Mouse (Mus musculus) limb, embryonic 12.5 days (tissue): Measurements from ENCODE around the gene Ddt. TPM values are rescaled to one million over a fixed set of nuclear protein-coding genes. Genes with fewer than 3 reads are reported as not detected.
A peak's percentile ranks its signal among the peaks of the same experiment; 100 is the strongest.

Experiments
- ATAC-seq: fragments of 200-750 bp; cut with Nextera tagmentation; 2 replicates; pipeline ENCODE4 v1.8.0; 2017; ENCODE audit warnings: low read depth, moderate TSS enrichment; ENCODE audit not compliant: insufficient number of reproducible peaks, insufficient read depth, low FRiP score, low TSS enrichment
- H3K27ac ChIP-seq: fragments of 300-500 bp; sonication (generic); 2 replicates; pipeline ENCODE4 v1.5.1; 2016; ENCODE audit warnings: mild to moderate bottlenecking, moderate library complexity
- H3K27me3 ChIP-seq: fragments of 300-500 bp; sonication (generic); 2 replicates; pipeline ENCODE4 v1.6.1; 2016; ENCODE audit warnings: mild to moderate bottlenecking, moderate library complexity
- H3K36me3 ChIP-seq: fragments of 300-500 bp; sonication (generic); 2 replicates; pipeline ENCODE4 v1.6.1; 2016; ENCODE audit warnings: mild to moderate bottlenecking, moderate library complexity
- H3K4me1 ChIP-seq: fragments of 300-500 bp; sonication (generic); replicated peaks from 2 replicates; pipeline ENCODE4 v1.6.1; 2016
- H3K4me2 ChIP-seq: fragments of 300-500 bp; sonication (generic); 2 replicates; pipeline ENCODE4 v1.6.1; 2016; ENCODE audit warnings: mild to moderate bottlenecking, moderate library complexity
- H3K4me3 ChIP-seq: fragments of 300-500 bp; sonication (generic); replicated peaks from 2 replicates; pipeline ENCODE4 v1.5.1; 2016; ENCODE audit warnings: mild to moderate bottlenecking
- H3K9ac ChIP-seq: fragments of 300-500 bp; sonication (generic); replicated peaks from 2 replicates; pipeline ENCODE4 v1.6.1; 2016; ENCODE audit warnings: mild to moderate bottlenecking, moderate library complexity
- H3K9me3 ChIP-seq: fragments of 300-500 bp; sonication (generic); 2 replicates; pipeline ENCODE4 v1.6.1; 2016; ENCODE audit warnings: mild to moderate bottlenecking, moderate library complexity
- WGBS: fragments of 180-500 bp; shearing (Covaris S2); methylation state at CpG from one replicate; pipeline ENCODE4 v1.1.7; 2016; 5-methylcytosine and 5-hydroxymethylcytosine counted together
- polyA plus RNA-seq: library from polyadenylated mRNA; unstranded; fragments of >200 nt; fragmentation: Nextera tagmentation; extraction: Ambion mirVana; gene quantifications from 2 replicates; pipeline ENCODE4 v1.2.1, GENCODE M21; 2016

Gene Ddt
- 104 and 112 TPM in 2 replicates for polyA plus RNA-seq

DNA sequence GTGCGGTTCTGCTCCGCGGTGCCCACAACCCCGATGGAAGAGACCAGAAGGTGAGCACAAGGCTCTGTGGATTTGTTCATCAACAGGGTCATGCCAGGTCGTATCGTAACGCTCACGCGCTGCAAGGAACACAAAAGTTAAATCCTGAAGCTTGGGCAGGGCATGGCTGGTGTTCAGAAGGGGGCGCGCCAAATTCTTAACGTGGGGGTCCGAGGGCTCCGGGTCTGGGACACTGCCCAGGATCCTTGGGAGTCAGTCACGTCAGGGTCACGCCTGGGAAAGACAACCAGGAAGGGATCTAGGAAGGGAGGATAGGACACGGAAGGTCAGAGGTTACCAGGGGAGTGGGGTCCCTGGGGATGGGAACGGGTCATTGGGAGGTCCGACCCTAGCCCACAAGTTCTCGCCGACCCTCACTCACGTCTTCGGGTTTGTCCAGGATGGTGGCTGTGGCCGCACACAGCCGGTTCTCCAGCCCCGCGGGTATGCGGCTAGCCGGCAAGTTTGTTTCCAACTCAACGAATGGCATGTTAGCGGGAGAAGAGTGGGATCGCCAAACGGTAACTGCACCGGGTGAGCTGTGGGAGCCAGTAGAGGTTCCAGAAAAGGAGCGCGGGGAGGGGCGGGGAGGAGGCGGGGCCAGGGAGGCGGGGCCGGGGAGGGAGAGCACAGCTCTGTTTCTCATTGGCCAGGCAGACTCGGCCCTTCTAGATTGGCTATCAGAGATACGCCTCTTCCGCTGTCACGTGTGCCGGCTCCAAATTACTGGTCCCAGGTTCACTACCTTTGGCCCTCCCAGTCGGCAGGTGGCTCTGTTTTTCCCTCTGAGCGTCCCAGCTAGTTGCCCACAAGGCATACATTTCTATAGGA, at the start of gene Ddt:
TSS of gene Ddt (minus strand) at position 620 of the 870 bp plus-strand sequence.
- H3K9ac ChIP-seq = peak within 1 kb of the TSS; percentile 70
- no peaks in the 10 kb centered on the region; the same call in 1 of the 2 replicates for H3K36me3 ChIP-seq
- no peaks in the 10 kb centered on the region for H3K9me3 ChIP-seq
- peak within 1 kb of the TSS; percentile 61 for H3K4me3 ChIP-seq
- peaks cover 12% of the 10 kb centered on the region; the same call in 1 of the 2 replicates for H3K27me3 ChIP-seq
- peak within 1 kb of the TSS; percentile 85 for H3K4me2 ChIP-seq
- ATAC-seq = peak; percentile 92
- WGBS = under 1% methylated on average over 47 of the region's 47 CpGs
- H3K4me1 ChIP-seq = peaks cover 7% of the 10 kb centered on the region; the same call in 1 of the 2 replicates
- H3K27ac ChIP-seq = 0 out of 2 replicates have a peak within 1 kb of the TSS, but pooled peaks have one; percentile 14

DNA sequence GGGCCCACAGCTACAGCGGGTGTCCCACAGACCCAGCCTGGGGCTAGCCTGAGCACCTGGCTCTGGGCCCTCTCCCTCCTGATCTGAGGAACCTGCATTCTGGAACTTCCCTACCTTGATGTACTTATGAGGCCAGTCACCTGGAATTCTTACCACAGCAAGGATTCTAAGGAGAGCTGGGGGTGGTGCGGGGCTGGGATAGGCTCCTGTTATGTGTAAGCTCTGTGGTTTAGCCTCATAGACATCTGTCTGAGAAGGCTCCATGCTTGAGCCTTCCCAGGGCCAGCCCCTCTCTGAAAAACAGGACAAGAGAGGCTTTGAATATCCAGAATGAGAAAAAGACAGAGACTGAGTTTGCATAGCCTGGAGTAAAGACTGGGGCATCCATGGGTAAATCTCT, 49.2 kb upstream of the Ddt start, which contains the start of gene Gstt4:
TSS of gene Gstt4 (minus strand) at position 101 of the 400 bp plus-strand sequence.
- H3K4me3 ChIP-seq = no peak within 1 kb of the TSS
- H3K27me3 ChIP-seq = no peaks in the 10 kb centered on the region
- H3K9ac ChIP-seq = no peak within 1 kb of the TSS
- no peaks in the 10 kb centered on the region for H3K4me1 ChIP-seq
- H3K36me3 ChIP-seq = no peaks in the 10 kb centered on the region
- no peak within 1 kb of the TSS for H3K27ac ChIP-seq
- whole genome bisulfite sequencing = 96% methylated on average over 2 of the region's 2 CpGs
- H3K9me3 ChIP-seq = no peaks in the 10 kb centered on the region
- H3K4me2 ChIP-seq = no peak within 1 kb of the TSS
- ATAC-seq = no peak

DNA sequence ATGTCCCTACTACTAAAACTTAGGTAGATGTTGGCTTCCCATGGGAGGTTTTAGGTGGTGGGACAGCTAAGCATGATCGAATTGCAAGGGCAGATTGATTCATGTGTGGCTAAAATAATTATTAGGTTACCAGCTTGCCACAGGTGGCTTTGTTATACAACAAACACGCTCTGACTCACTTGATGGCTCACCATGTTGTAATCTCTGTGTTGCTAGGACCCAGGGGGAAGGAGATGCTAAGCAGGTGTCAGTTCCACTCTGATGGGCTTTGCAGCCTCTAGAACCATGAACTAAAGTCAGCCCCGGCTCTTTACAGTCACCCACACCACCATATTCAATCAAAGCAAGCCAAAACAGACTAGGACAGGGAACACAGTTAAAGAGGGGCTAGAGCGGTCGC, 46.7 kb upstream of the Ddt start:
- Histone ChIP-seq H3K9ac (no peak overlapping the region), H3K27me3 (no peaks in the 10 kb centered on the region), H3K4me3 (no peak overlapping the region), H3K4me2 (no peak overlapping the region), H3K9me3 (no peaks in the 10 kb centered on the region), H3K27ac (no peak overlapping the region), H3K4me1 (no peaks in the 10 kb centered on the region), H3K36me3 (no peaks in the 10 kb centered on the region)
- ATAC-seq = no peak
- 82% methylated on average over 5 of the region's 5 CpGs for WGBS

DNA sequence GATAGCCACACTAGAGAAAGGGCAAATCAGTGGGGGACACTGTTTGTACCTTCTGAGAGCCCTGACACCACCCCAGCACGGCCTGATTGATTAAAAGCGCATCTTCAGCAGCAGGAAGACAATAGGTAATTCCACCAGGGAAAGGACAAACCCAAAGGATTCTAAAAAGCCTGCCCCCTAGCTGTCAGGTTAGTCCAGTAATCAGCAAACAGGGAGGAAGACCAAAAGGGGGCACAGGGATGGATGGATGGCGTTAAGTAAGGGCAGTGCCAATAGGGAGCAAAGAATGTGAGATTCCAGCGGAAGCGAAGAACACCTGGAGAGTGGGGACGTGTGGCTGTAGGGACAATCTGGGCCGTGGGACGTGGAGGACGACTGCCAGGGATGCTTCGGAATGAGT, 45.4 kb upstream of the Ddt start:
- Histone ChIP-seq H3K4me1 (no peaks in the 10 kb centered on the region), H3K9ac (no peak overlapping the region), H3K4me2 (no peak overlapping the region), H3K9me3 (no peaks in the 10 kb centered on the region), H3K27me3 (no peaks in the 10 kb centered on the region), H3K27ac (no peak overlapping the region), H3K36me3 (no peaks in the 10 kb centered on the region), H3K4me3 (no peak overlapping the region)
- 63% methylated on average over 10 of the region's 10 CpGs for WGBS
- no peak for ATAC-seq

DNA sequence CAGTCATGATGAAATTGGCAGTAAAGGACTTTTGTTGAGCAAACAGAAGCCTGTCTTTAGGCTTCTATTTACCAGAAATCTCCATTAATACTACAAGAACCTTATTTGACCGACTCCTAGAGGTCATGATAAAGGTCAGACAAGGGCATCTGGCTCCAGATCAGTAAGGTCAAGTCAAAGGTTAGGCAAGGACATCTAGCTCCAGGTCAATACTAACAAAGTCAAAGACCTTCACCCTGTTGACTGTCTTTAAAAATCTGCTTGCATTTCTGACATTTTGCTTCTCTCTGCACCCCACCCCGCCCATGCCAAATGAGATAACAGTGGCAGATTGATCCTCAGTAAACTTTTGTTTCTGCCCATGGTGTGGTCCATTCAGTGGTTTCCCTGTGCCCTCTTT, 31.0 kb upstream of the Ddt start:
- Histone ChIP-seq H3K9ac (no peak overlapping the region), H3K27me3 (peaks cover 4% of the 10 kb centered on the region; the same call in 1 of the 2 replicates), H3K4me3 (no peak overlapping the region), H3K4me1 (no peaks in the 10 kb centered on the region), H3K36me3 (no peaks in the 10 kb centered on the region), H3K4me2 (no peak overlapping the region), H3K27ac (no peak overlapping the region), H3K9me3 (0 out of 2 replicates have a peak, but pooled peaks cover 4% of the 10 kb centered on the region)
- WGBS = 60% methylated on average over 2 of the region's 2 CpGs
- no peak for ATAC-seq

DNA sequence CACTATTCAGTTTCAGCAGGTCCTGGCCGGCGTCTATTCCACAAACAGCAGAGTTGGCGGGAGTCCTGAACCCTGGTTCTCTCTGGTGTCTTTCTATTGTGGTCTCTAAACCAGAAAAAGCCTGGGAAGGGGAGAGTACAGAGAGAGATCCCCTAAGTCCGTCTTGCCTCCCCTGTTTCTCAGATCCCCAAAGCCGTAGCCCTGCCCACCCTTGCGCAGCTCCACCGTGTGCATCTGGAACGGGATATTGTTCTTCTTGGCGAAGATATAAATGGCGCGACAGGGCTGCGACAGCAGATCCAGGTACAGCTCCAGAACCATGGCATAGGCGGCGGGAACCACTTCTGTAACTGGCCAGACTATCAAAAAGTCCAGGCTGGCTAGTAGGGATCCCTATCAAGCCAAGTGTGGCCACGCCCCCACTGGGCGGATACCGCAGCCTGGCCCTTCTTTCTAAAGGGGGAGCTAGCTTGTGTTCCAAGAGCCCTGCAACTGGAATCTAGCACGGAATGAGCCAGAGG, 25.0 kb upstream of the Ddt start, which contains the start of gene Gstt1:
TSS of gene Gstt1 (minus strand) at position 409 of the 521 bp plus-strand sequence.
- H3K27ac ChIP-seq = no peak within 1 kb of the TSS
- 3% methylated on average over 18 of the region's 18 CpGs for WGBS
- no peaks in the 10 kb centered on the region for H3K36me3 ChIP-seq
- H3K9ac ChIP-seq = peak within 1 kb of the TSS; percentile 56
- H3K4me2 ChIP-seq = peak within 1 kb of the TSS; percentile 70
- no peak for ATAC-seq
- no peaks in the 10 kb centered on the region for H3K9me3 ChIP-seq
- H3K4me1 ChIP-seq = peaks cover 19% of the 10 kb centered on the region
- H3K4me3 ChIP-seq = peak within 1 kb of the TSS; percentile 44
- H3K27me3 ChIP-seq = peaks cover 12% of the 10 kb centered on the region

DNA sequence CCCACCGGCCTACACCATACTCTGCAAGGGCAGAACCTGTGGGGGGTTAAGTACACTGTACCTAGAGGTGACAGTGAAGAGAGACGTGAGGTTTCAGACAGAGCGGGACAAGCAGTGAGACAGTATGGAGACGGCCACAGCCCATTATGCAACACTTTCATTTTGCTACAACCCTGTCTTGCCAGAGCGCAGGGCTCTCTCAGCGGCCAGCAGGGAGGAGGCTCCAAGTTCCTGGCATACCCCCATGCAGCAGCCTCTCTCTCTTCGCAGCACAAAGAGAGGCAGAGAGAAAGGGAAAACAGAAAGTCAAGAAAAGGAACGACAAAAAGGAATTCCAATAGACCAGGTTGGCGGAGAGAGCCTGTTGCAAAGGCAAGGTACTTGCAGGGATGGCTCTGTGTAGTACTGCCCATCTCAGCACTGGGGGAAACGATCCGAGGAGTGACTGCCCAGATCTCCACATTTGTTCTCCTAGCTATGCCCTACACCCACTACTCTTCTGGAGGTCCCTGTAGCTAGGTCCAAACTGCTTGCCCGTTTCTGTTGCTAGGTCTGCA, 24.5 kb upstream of the Ddt start:
- Histone ChIP-seq H3K4me2 (peak overlapping the region; percentile 70), H3K36me3 (no peaks in the 10 kb centered on the region), H3K9me3 (no peaks in the 10 kb centered on the region), H3K27me3 (peaks cover 12% of the 10 kb centered on the region), H3K4me1 (peaks cover 19% of the 10 kb centered on the region), H3K4me3 (peak overlapping the region; percentile 44), H3K9ac (peak overlapping the region; percentile 56), H3K27ac (no peak overlapping the region)
- no peak for ATAC-seq
- 2% methylated on average over 12 of the region's 12 CpGs for WGBS

DNA sequence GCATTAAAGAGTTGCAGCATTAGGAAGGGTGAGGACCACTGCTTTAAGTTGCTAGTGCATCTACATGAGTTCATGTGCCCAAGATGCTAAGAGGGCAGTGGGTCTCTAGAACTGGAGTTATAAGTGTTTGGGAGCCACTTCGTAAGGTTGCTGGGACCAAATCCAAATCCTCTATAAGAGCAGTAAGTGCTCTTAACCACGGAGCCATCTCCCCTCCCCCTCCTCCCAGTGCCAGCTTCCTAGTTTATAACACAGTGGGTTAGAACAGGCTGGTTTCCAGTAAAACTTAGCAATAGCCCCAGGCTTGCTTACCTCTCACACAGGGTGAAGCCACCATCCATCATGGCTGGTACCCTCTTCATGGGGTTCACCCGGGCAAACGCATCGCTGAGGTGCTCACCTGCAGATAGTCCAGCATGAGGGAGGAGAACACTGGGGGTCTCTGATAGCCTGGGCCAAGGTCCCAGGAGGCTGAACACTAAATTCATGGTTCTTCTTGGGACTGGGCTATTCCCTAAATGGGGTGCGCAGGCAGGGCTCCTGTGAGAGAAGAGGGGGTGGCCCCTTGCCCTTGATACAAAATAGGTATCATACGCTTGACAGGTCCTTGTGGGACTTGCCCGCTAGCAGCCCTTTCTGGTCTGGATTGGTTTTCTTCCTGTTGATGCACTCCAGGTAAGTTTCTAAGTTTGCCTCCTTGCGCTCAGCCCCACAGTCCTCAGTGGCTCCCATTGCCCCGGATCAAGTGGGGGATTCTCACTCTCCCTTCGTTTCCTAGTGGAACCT, 23.7 kb upstream of the Ddt start:
- ATAC-seq = no peak
- Histone ChIP-seq H3K4me2 (peak overlapping the region; percentile 70), H3K27ac (no peak overlapping the region), H3K4me3 (peak overlapping the region; percentile 44), H3K9ac (peak overlapping the region; percentile 56), H3K4me1 (peaks cover 19% of the 10 kb centered on the region), H3K27me3 (peaks cover 12% of the 10 kb centered on the region), H3K9me3 (no peaks in the 10 kb centered on the region), H3K36me3 (no peaks in the 10 kb centered on the region)
- 41% methylated on average over 11 of the region's 11 CpGs for WGBS

DNA sequence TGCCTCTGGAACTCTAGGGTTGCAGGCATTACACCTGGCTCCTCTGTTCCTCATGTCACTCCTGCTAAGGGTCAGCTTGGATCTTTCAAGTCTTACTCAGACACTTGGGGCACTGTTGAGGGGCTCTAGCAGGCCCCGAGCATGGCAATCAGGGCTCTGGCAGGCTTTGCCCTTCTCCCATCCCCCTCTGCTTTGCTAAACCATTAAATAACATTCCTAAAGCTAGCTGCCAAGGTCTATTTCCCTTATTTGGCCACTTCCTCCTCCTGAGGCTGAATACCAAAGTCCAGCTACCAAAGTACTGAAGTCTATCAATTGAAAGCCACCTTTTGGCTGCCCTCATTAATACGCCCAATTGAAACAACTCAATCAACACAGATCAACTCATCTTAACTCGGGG, 21.7 kb upstream of the Ddt start:
- H3K9ac ChIP-seq = no peak overlapping the region
- no peak overlapping the region for H3K4me2 ChIP-seq
- no peak overlapping the region for H3K4me3 ChIP-seq
- no peaks in the 10 kb centered on the region for H3K9me3 ChIP-seq
- ATAC-seq = no peak
- H3K27ac ChIP-seq = no peak overlapping the region
- H3K27me3 ChIP-seq = peaks cover 10% of the 10 kb centered on the region
- peaks cover 19% of the 10 kb centered on the region for H3K4me1 ChIP-seq
- no peaks in the 10 kb centered on the region for H3K36me3 ChIP-seq
- 30% methylated on average over 3 of the region's 3 CpGs for WGBS

DNA sequence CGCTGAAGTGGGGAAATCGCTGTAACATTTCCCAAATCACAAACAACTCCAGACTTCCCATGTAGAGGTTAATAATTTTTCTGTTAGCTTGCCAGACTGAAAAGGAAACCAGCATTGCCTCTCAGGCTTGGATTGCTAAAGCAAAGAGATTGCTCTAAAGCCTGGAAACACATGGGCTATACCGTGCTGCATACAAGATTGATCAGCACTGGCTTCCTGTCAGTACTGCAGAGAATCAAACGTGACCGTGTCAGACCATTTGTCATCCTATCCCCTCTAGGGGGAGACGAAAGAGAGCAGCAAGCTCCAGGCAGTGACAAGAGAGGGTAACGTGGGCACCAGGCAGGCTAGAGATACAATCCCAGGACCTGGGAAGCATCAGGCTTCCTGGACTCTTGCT, 17.6 kb upstream of the Ddt start:
- Histone ChIP-seq H3K9ac (no peak overlapping the region), H3K4me2 (no peak overlapping the region), H3K27ac (no peak overlapping the region), H3K9me3 (no peaks in the 10 kb centered on the region), H3K27me3 (no peaks in the 10 kb centered on the region), H3K36me3 (no peaks in the 10 kb centered on the region), H3K4me1 (peaks cover 11% of the 10 kb centered on the region), H3K4me3 (no peak overlapping the region)
- ATAC-seq = no peak
- 20% methylated on average over 7 of the region's 7 CpGs for WGBS

DNA sequence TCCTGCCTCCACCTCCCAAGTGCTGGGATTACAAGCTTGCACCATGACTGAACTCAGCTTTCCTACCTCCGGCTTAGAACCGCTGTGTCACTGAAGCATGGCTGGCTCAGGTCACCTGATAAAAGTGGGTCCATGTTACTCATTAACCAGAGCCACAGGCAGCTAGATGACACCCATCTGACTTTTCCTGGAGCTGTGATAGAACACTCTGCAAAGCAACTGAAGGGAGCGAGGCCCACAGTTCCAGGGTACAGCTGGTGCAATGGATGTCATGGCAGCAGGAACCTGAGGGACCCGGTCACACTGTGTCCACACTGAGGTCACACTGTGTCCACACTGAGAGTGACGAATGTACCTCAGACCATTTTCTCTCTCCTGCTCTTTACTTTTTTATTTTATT, 16.6 kb upstream of the Ddt start:
- H3K9me3 ChIP-seq = no peaks in the 10 kb centered on the region
- H3K36me3 ChIP-seq = no peaks in the 10 kb centered on the region
- H3K27ac ChIP-seq = no peak overlapping the region
- no peak overlapping the region for H3K9ac ChIP-seq
- no peak for ATAC-seq
- H3K4me2 ChIP-seq = no peak overlapping the region
- H3K4me3 ChIP-seq = no peak overlapping the region
- H3K4me1 ChIP-seq = peaks cover 6% of the 10 kb centered on the region
- 88% methylated on average over 5 of the region's 5 CpGs for WGBS
- H3K27me3 ChIP-seq = no peaks in the 10 kb centered on the region
